Mouse (Mus musculus) forebrain, embryonic 12.5 days (tissue): ENCODE results near the gene Tfpt. TPM values are rescaled to one million over a fixed set of nuclear protein-coding genes. Genes with fewer than 3 reads are reported as not detected.

ENCODE experiments used
- ATAC-seq: fragments of 200-750 bp; cut with Nextera tagmentation; 2 replicates; pipeline ENCODE4 v1.8.0; 2017; ENCODE audit warnings: moderate TSS enrichment; ENCODE audit not compliant: low FRiP score
- H3K27ac ChIP-seq: fragments of 300-500 bp; sonication (generic); 2 replicates; pipeline ENCODE4 v1.5.1; 2016; ENCODE audit warnings: mild to moderate bottlenecking
- H3K27me3 ChIP-seq: fragments of 300-500 bp; sonication (generic); 2 replicates; pipeline ENCODE4 v1.6.1; 2016; ENCODE audit warnings: mild to moderate bottlenecking
- H3K36me3 ChIP-seq: fragments of 300-500 bp; sonication (generic); replicated peaks from 2 replicates; pipeline ENCODE4 v1.6.1; 2016; ENCODE audit warnings: mild to moderate bottlenecking
- H3K4me1 ChIP-seq: fragments of 300-500 bp; sonication (generic); 2 replicates; pipeline ENCODE4 v1.6.1; 2016
- H3K4me2 ChIP-seq: fragments of 300-500 bp; sonication (generic); 2 replicates; pipeline ENCODE4 v1.6.1; 2016; ENCODE audit warnings: mild to moderate bottlenecking, moderate library complexity
- H3K4me3 ChIP-seq: fragments of 300-500 bp; sonication (generic); replicated peaks from 2 replicates; pipeline ENCODE4 v1.5.1; 2016; ENCODE audit warnings: mild to moderate bottlenecking
- H3K9ac ChIP-seq: fragments of 300-500 bp; sonication (generic); 2 replicates; pipeline ENCODE4 v1.6.1; 2016; ENCODE audit warnings: mild to moderate bottlenecking
- H3K9me3 ChIP-seq: fragments of 300-500 bp; sonication (generic); 2 replicates; pipeline ENCODE4 v1.6.1; 2016
- WGBS: fragments of 180-500 bp; shearing (Covaris S2); methylation state at CpG from one replicate; pipeline ENCODE4 v1.1.7; 2016; 5-methylcytosine and 5-hydroxymethylcytosine counted together
- polyA plus RNA-seq: library from polyadenylated mRNA; unstranded; fragments of >200 nt; fragmentation: Nextera tagmentation; extraction: Ambion mirVana; gene quantifications from 2 replicates; pipeline ENCODE4 v1.2.1, GENCODE M21; 2016

Tfpt gene
- polyA plus RNA-seq, result 32.0 and 34.4 TPM in 2 replicates

- 1% methylated on average over 47 of the region's 47 CpGs for WGBS
- Histone ChIP-seq H3K36me3 (peaks cover 39% of the 10 kb centered on the region), H3K27ac (peak within 1 kb of the TSS; percentile 59)
Observed at GRCm38 (mm10) chr7:3629543-3630477, at the start of gene Tfpt, which contains the start of gene Prpf31. Gene Tfpt, minus strand, starts transcription at chr7:3629929. Gene Prpf31, plus strand, starts transcription at chr7:3629985.

DNA sequence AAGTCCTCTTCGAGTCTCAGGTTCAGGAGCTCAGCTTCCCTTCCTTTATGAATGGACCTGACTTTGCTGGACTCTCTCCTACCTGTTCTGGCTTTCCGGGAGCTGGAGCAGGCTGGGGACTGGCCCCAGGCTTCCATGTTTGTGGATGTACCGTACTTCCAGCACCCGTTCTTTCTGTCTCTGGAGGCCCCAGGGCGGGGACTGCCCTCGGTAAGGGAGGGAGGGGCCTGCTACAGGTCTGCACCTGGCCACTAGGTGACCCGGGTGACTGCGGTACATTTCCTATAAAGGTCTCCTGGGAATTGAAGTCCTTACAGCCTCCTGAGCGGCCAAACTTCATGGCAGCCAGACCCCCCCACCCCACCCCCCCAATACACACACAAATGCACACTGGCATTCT is 47.6 kb upstream of the Tfpt start, which contains the start of gene Tmc4:
Tmc4 (minus strand) TSS at position 212 of the 400 bp plus-strand sequence.
- Histone ChIP-seq H3K4me3 (no peak within 1 kb of the TSS), H3K4me2 (no peak within 1 kb of the TSS), H3K27me3 (no peaks in the 10 kb centered on the region), H3K36me3 (no peaks in the 10 kb centered on the region; the same call in 1 of the 2 replicates), H3K9ac (no peak within 1 kb of the TSS), H3K27ac (no peak within 1 kb of the TSS), H3K4me1 (no peaks in the 10 kb centered on the region), H3K9me3 (no peaks in the 10 kb centered on the region)
- WGBS, result 52% methylated on average over 9 of the region's 9 CpGs
- ATAC-seq, result no peak

More at GRCm38 (mm10) chr7:3629543-3630477, at the start of gene Tfpt, which contains the start of gene Prpf31:
- ATAC-seq, result peak; percentile 89
- Histone ChIP-seq H3K4me3 (peak within 1 kb of the TSS; percentile 70), H3K9me3 (no peaks in the 10 kb centered on the region), H3K9ac (peak within 1 kb of the TSS; percentile 89), H3K27me3 (no peaks in the 10 kb centered on the region), H3K4me2 (peak within 1 kb of the TSS; percentile 96), H3K4me1 (peaks cover 20% of the 10 kb centered on the region)

- Histone ChIP-seq H3K4me1 (no peaks in the 10 kb centered on the region), H3K27me3 (no peaks in the 10 kb centered on the region)
Observed at GRCm38 (mm10) chr7:3676371-3676770, 46.6 kb upstream of the Tfpt start.

GRCm38 (mm10) chr7:3675228-3675548 is 45.5 kb upstream of the Tfpt start:
- Histone ChIP-seq H3K4me1 (no peaks in the 10 kb centered on the region), H3K36me3 (no peaks in the 10 kb centered on the region; the same call in 1 of the 2 replicates), H3K4me3 (no peak overlapping the region), H3K27me3 (no peaks in the 10 kb centered on the region), H3K9ac (no peak overlapping the region), H3K4me2 (no peak overlapping the region), H3K27ac (no peak overlapping the region), H3K9me3 (no peaks in the 10 kb centered on the region)
- ATAC-seq, result no peak; the same call in 1 of the 2 replicates
- WGBS, result 76% methylated on average over 3 of the region's 3 CpGs

More at GRCm38 (mm10) chr7:3676371-3676770, 46.6 kb upstream of the Tfpt start:
- H3K4me3 ChIP-seq, result no peak overlapping the region
- no peak overlapping the region for H3K4me2 ChIP-seq
- no peaks in the 10 kb centered on the region for H3K9me3 ChIP-seq
- H3K27ac ChIP-seq, result no peak overlapping the region
- H3K36me3 ChIP-seq, result no peaks in the 10 kb centered on the region; the same call in 1 of the 2 replicates
- no peak for ATAC-seq
- 89% methylated on average over 12 of the region's 12 CpGs for WGBS
- no peak overlapping the region for H3K9ac ChIP-seq

DNA sequence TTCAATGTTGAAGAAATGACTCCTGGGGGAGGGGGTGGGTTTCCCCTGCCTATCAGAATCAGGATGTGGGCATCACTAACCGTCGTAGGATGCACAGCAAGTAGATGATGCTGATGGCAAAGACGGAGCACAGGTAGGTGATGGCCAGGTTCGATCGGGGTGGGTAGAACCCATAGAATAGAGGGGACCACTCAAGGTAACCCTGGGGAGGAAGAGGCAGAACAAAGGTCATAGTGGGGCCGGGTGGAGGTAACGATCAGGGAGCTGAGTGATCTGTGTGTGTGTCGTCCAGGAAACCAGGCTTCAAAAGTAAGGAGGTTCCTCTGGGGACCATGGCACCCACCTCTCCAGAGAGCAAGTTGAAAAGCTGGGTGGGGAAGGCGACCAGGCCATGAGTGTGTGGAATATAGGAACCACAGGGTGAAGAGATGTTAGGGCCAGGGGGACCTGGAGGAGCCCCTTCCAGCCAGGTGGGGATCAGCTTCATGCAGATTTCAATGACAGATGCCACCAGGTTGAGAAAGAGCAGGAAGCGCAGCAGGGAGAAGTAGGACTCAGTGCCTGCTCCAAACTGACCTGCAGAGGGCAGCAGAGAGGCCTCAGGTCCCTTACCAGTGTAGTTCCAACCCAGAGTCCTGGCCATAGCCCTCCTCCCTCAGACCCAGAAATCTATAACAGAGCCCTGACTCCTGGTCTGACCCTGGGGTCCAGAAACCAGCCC is 44.9 kb upstream of the Tfpt start:
- H3K9me3 ChIP-seq, result no peaks in the 10 kb centered on the region
- H3K4me1 ChIP-seq, result no peaks in the 10 kb centered on the region
- H3K36me3 ChIP-seq, result no peaks in the 10 kb centered on the region; the same call in 1 of the 2 replicates
- no peak overlapping the region for H3K4me3 ChIP-seq
- ATAC-seq, result peak; percentile 90
- no peak overlapping the region for H3K27ac ChIP-seq
- 78% methylated on average over 10 of the region's 10 CpGs for WGBS
- no peak overlapping the region for H3K4me2 ChIP-seq
- H3K9ac ChIP-seq, result no peak overlapping the region
- H3K27me3 ChIP-seq, result no peaks in the 10 kb centered on the region

GRCm38 (mm10) chr7:3666921-3667391 is 37.2 kb upstream of the Tfpt start:
- no peak overlapping the region for H3K4me3 ChIP-seq
- no peak for ATAC-seq
- no peak overlapping the region for H3K9ac ChIP-seq
- H3K4me1 ChIP-seq, result peaks cover 20% of the 10 kb centered on the region
- WGBS, result 18% methylated on average over 14 of the region's 14 CpGs
- H3K27ac ChIP-seq, result no peak overlapping the region
- peaks cover 17% of the 10 kb centered on the region for H3K36me3 ChIP-seq
- H3K4me2 ChIP-seq, result no peak overlapping the region
- no peaks in the 10 kb centered on the region for H3K27me3 ChIP-seq
- no peaks in the 10 kb centered on the region for H3K9me3 ChIP-seq

GRCm38 (mm10) chr7:3665215-3666114 is 35.7 kb upstream of the Tfpt start, which contains the start of gene Leng1:
Gene Leng1, minus strand, starts transcription at chr7:3665840.
- Histone ChIP-seq H3K4me2 (peak within 1 kb of the TSS; percentile 79), H3K27me3 (no peaks in the 10 kb centered on the region), H3K9me3 (no peaks in the 10 kb centered on the region), H3K27ac (peak within 1 kb of the TSS; percentile 78), H3K36me3 (peaks cover 31% of the 10 kb centered on the region), H3K4me3 (peak within 1 kb of the TSS; percentile 62), H3K9ac (peak within 1 kb of the TSS; percentile 72), H3K4me1 (peaks cover 20% of the 10 kb centered on the region)
- peak; percentile 99 for ATAC-seq
- WGBS, result 5% methylated on average over 43 of the region's 45 CpGs

DNA sequence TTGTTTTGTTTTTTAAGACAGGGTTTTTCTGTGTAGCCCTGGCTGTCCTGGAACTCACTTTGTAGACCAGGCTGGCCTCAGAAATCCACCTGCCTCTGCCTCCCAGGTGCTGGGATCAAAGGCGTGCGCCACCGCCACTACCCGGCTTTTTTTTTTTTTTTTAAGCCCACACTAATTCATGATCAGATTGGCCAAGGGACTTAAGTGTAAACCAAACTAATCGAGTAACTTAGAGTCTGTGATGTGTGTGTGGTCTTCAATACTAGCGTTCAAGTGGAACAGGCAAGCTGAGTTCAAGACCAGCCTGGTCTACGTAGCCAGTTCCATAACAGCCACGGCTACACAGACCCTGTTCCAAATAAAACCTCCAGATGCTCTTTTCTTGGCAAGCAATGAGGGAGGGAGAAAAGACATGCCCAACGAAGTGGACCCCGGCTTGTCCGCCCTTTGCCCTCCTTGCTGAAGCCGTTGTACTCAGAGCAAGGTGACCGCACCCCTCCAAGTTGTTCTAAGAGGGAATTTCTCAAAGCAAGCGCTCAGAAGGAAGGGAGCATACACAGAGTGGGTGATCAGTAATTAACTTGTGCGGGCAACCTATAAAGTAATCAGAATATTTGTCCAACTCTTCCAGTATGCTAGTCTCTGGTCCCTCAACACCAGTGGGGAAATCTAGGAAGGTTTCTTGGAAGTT is 34.9 kb upstream of the Tfpt start:
- Histone ChIP-seq H3K27me3 (no peaks in the 10 kb centered on the region), H3K4me1 (peaks cover 20% of the 10 kb centered on the region), H3K4me3 (peak overlapping the region; percentile 62), H3K36me3 (peaks cover 39% of the 10 kb centered on the region), H3K4me2 (peak overlapping the region; percentile 79), H3K9ac (peak overlapping the region; percentile 72), H3K27ac (peak overlapping the region; percentile 78), H3K9me3 (no peaks in the 10 kb centered on the region)
- WGBS, result 35% methylated on average over 15 of the region's 15 CpGs
- ATAC-seq, result peak; percentile 30; the same call in 1 of the 2 replicates

DNA sequence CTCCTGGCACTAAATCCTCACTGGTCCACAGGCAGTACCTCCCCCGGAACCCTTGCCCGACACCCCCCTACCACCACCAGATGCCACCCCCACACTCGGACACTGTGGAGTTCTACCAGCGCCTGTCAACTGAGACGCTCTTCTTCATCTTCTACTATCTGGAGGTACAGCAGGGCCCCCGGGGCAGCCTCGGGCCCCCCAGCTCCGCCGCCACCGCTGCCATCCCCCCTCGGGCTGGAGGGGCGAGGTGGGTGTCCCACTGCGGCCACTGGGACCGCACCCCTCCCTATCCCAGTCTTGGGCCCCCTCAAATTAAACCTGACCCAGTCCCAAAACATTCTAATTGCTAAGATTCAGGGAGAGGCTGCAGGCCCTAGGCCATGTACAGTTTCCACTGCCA is 28.8 kb upstream of the Tfpt start:
- ATAC-seq, result no peak
- no peaks in the 10 kb centered on the region for H3K9me3 ChIP-seq
- H3K4me2 ChIP-seq, result no peak overlapping the region
- no peak overlapping the region for H3K9ac ChIP-seq
- H3K4me1 ChIP-seq, result peaks cover 2% of the 10 kb centered on the region
- H3K27ac ChIP-seq, result no peak overlapping the region
- no peak overlapping the region for H3K4me3 ChIP-seq
- 93% methylated on average over 14 of the region's 14 CpGs for WGBS
- no peaks in the 10 kb centered on the region for H3K27me3 ChIP-seq
- peaks cover 99% of the 10 kb centered on the region for H3K36me3 ChIP-seq

GRCm38 (mm10) chr7:3656966-3657365 is 27.2 kb upstream of the Tfpt start:
- H3K4me1 ChIP-seq, result no peaks in the 10 kb centered on the region
- H3K36me3 ChIP-seq, result peaks cover 99% of the 10 kb centered on the region
- H3K9ac ChIP-seq, result no peak overlapping the region
- H3K27me3 ChIP-seq, result no peaks in the 10 kb centered on the region
- no peaks in the 10 kb centered on the region for H3K9me3 ChIP-seq
- no peak overlapping the region for H3K4me3 ChIP-seq
- no peak for ATAC-seq
- H3K4me2 ChIP-seq, result no peak overlapping the region
- 94% methylated on average over 4 of the region's 4 CpGs for WGBS
- no peak overlapping the region for H3K27ac ChIP-seq

DNA sequence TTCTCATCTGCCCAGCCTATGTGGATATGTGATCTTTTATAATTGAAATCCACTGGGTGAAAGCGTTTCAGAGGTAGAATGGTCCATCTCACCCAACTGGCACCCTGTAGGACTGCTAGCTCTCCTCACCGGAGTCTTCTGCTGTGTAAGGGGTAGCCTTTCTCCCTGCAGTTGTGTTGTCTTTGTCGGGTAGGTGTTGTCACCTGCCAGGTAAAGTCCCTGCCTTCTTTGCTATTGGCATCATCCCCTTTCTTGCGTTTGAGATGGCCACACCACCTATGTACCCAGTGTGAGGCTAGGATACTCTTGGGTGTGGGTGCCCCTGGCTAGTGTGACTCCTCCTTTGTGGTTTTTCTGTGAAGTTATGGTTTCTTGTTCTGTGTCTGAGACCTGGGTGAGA is 16.9 kb upstream of the Tfpt start:
- no peak overlapping the region for H3K27ac ChIP-seq
- ATAC-seq, result no peak
- H3K4me2 ChIP-seq, result peak overlapping the region; percentile 94
- peaks cover 31% of the 10 kb centered on the region for H3K36me3 ChIP-seq
- peaks cover 39% of the 10 kb centered on the region for H3K4me1 ChIP-seq
- H3K9me3 ChIP-seq, result no peaks in the 10 kb centered on the region
- H3K27me3 ChIP-seq, result no peaks in the 10 kb centered on the region
- peak overlapping the region; percentile 98 for H3K4me3 ChIP-seq
- WGBS, result 73% methylated on average over 4 of the region's 4 CpGs
- H3K9ac ChIP-seq, result peak overlapping the region; percentile 99
